Mouse (Mus musculus) hindbrain, embryonic 11.5 days (tissue): ENCODE data around the gene Gm20489. TPM values are rescaled to one million over a fixed set of nuclear protein-coding genes. Genes with fewer than 3 reads are reported as not detected.

Experiments
- ATAC-seq: fragments of 200-750 bp; cut with Nextera tagmentation; 2 replicates; pipeline ENCODE4 v1.8.0; 2017; ENCODE audit warnings: mild to moderate bottlenecking, moderate TSS enrichment, moderate library complexity; ENCODE audit not compliant: low FRiP score
- DNase-seq: peaks from one replicate; pipeline ENCODE4 v3.0.0-alpha.2; 2015; ENCODE audit warnings: low spot score
- H3K27ac ChIP-seq: fragments of 300-500 bp; sonication (generic); 2 replicates; pipeline ENCODE4 v1.5.1; 2014; ENCODE audit warnings: mild to moderate bottlenecking, low read depth, low read length
- H3K27me3 ChIP-seq: fragments of 300-500 bp; sonication (generic); 2 replicates; pipeline ENCODE4 v1.6.1; 2014; ENCODE audit warnings: mild to moderate bottlenecking, low read length, moderate library complexity, mixed read lengths; ENCODE audit not compliant: control insufficient read depth, insufficient read depth
- H3K36me3 ChIP-seq: fragments of 300-500 bp; sonication (generic); 2 replicates; pipeline ENCODE4 v1.6.1; 2014; ENCODE audit warnings: mild to moderate bottlenecking, low read length, moderate library complexity, mixed read lengths; ENCODE audit not compliant: control insufficient read depth, insufficient read depth
- H3K4me1 ChIP-seq: fragments of 300-500 bp; sonication (generic); replicated peaks from 2 replicates; pipeline ENCODE4 v1.6.1; 2014; ENCODE audit warnings: low read length, mixed read lengths; ENCODE audit not compliant: control insufficient read depth, insufficient read depth
- H3K4me2 ChIP-seq: fragments of 300-500 bp; sonication (generic); replicated peaks from 2 replicates; pipeline ENCODE4 v1.6.1; 2014; ENCODE audit warnings: mild to moderate bottlenecking, low read depth, low read length
- H3K4me3 ChIP-seq: fragments of 300-500 bp; sonication (generic); 2 replicates; pipeline ENCODE4 v1.5.1; 2014; ENCODE audit warnings: low read depth, low read length
- H3K9ac ChIP-seq: fragments of 300-500 bp; sonication (generic); 2 replicates; pipeline ENCODE4 v1.6.1; 2014; ENCODE audit warnings: low read depth, low read length
- H3K9me3 ChIP-seq: fragments of 300-500 bp; sonication (generic); 2 replicates; pipeline ENCODE4 v1.6.1; 2016; ENCODE audit warnings: low read length; ENCODE audit not compliant: control insufficient read depth
- WGBS: fragments of 180-500 bp; shearing (Covaris S2); extraction: QIAGEN DNeasy Blood & Tissue Kit; methylation state at CpG from one replicate; pipeline ENCODE4 v1.1.7; 2014; 5-methylcytosine and 5-hydroxymethylcytosine counted together
- polyA plus RNA-seq: library from polyadenylated mRNA; unstranded; fragments of >200 nt; fragmentation: Nextera tagmentation; extraction: Ambion mirVana; gene quantifications from 2 replicates; pipeline ENCODE4 v1.2.1, GENCODE M21; 2014

Gm20489 gene
- polyA plus RNA-seq, 1 experiment from 2014 or later = not detected

DNA sequence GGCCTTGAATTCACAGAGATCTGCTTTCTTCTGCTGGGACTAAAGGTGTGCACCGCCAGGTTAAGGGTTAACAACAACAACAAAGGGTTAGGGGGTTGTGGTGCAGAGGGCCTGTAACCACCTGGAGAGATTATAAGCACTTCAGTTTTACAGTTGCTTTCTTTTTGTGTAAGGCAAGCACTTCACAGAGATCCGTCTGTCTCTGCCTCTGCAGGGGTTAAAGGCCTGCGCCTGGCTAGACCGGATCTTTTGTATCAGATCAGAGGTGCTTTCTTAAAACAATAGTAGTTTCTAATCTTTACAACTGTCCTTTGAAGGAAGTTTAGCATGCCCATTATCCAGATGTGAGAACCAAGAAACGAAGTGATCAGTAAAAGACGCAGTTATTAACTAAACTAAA lies 4.6 kb upstream of the Gm20489 start:
- 0 out of 2 replicates have a peak, but pooled peaks have one; percentile 4 for ATAC-seq
- no peak overlapping the region for H3K27ac ChIP-seq
- H3K27me3 ChIP-seq = no peaks in the 10 kb centered on the region
- peak overlapping the region; percentile 51 for H3K4me3 ChIP-seq
- H3K4me1 ChIP-seq = no peaks in the 10 kb centered on the region
- WGBS = 17% methylated on average over 6 of the region's 6 CpGs
- H3K9ac ChIP-seq = 0 out of 2 replicates have a peak overlapping the region, but pooled peaks have one; percentile 5
- H3K36me3 ChIP-seq = no peaks in the 10 kb centered on the region
- H3K4me2 ChIP-seq = peak overlapping the region; percentile 6; the same call in 1 of the 2 replicates
- H3K9me3 ChIP-seq = no peaks in the 10 kb centered on the region
- DNase-seq = no peak

GRCm38 (mm10) chrX:101268025-101268754 lies 633 bp downstream of the Gm20489 start, which contains the start of gene Il2rg:
Gene Il2rg, minus strand, starts transcription at chrX:101268255.
- Histone ChIP-seq H3K4me3 (no peak within 1 kb of the TSS), H3K27me3 (no peaks in the 10 kb centered on the region), H3K4me2 (no peak within 1 kb of the TSS), H3K4me1 (no peaks in the 10 kb centered on the region), H3K27ac (no peak within 1 kb of the TSS), H3K9me3 (no peaks in the 10 kb centered on the region), H3K36me3 (no peaks in the 10 kb centered on the region), H3K9ac (no peak within 1 kb of the TSS)
- 76% methylated on average over 5 of the region's 5 CpGs for WGBS
- ATAC-seq = no peak
- DNase-seq = no peak

- Histone ChIP-seq H3K9ac (no peak overlapping the region), H3K9me3 (no peaks in the 10 kb centered on the region), H3K4me3 (no peak overlapping the region), H3K36me3 (no peaks in the 10 kb centered on the region), H3K4me1 (no peaks in the 10 kb centered on the region), H3K27ac (no peak overlapping the region), H3K4me2 (no peak overlapping the region), H3K27me3 (no peaks in the 10 kb centered on the region)
- DNase-seq (no peak), ATAC-seq (no peak)
- 89% methylated on average over 6 of the region's 6 CpGs for WGBS
Measured at GRCm38 (mm10) chrX:101266631-101267030, 2.2 kb downstream of the Gm20489 start.

DNA sequence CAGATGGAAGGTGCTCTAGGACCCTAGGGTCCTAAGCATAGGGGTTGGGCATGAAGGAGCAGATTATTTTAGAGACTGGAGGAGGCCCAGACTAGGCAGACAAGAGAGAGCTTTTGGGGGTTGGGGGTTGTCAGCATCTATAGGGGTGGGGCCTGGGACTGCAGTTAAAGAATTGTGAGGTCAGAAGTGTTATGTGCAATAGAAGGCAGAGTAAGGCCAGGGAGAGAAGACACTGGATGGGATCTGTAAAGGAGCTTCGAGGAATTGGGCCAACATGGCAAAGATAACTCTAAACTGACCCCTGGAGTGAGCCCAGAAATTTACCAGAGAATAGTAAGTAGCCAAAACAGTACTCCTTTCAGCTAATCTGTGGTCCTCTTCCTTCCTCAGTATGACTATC lies 4.9 kb downstream of the Gm20489 start, which contains the start of gene Gm614:
Gene Gm614 (minus strand): TSS at position 101 of the 400 bp plus-strand sequence.
- Histone ChIP-seq H3K4me1 (no peaks in the 10 kb centered on the region; the same call in 1 of the 2 replicates), H3K9me3 (no peaks in the 10 kb centered on the region), H3K27me3 (no peaks in the 10 kb centered on the region), H3K27ac (no peak within 1 kb of the TSS), H3K36me3 (no peaks in the 10 kb centered on the region), H3K9ac (no peak within 1 kb of the TSS), H3K4me3 (no peak within 1 kb of the TSS), H3K4me2 (no peak within 1 kb of the TSS)
- 93% methylated on average over 1 of the region's 1 CpGs for WGBS
- no peak for ATAC-seq
- DNase-seq = no peak

GRCm38 (mm10) chrX:101260441-101261325 lies 8.1 kb downstream of the Gm20489 start:
- ATAC-seq (peak; percentile 85), DNase-seq (peak; percentile 58)
- Histone ChIP-seq H3K4me2 (no peak overlapping the region), H3K27ac (peak overlapping the region; percentile 81), H3K9ac (no peak overlapping the region), H3K9me3 (no peaks in the 10 kb centered on the region), H3K4me3 (no peak overlapping the region), H3K27me3 (no peaks in the 10 kb centered on the region), H3K4me1 (no peaks in the 10 kb centered on the region; the same call in 1 of the 2 replicates), H3K36me3 (no peaks in the 10 kb centered on the region)
- WGBS = 17% methylated on average over 8 of the region's 13 CpGs

- Histone ChIP-seq H3K36me3 (no peaks in the 10 kb centered on the region), H3K27ac (no peak overlapping the region), H3K4me2 (no peak overlapping the region), H3K4me1 (no peaks in the 10 kb centered on the region; the same call in 1 of the 2 replicates), H3K27me3 (no peaks in the 10 kb centered on the region), H3K9ac (no peak overlapping the region), H3K4me3 (no peak overlapping the region), H3K9me3 (no peaks in the 10 kb centered on the region)
- peak; percentile 9 for DNase-seq
- no peak for ATAC-seq
- 86% methylated on average over 13 of the region's 13 CpGs for WGBS
Measured at GRCm38 (mm10) chrX:101256603-101257002, 12.2 kb downstream of the Gm20489 start.

DNA sequence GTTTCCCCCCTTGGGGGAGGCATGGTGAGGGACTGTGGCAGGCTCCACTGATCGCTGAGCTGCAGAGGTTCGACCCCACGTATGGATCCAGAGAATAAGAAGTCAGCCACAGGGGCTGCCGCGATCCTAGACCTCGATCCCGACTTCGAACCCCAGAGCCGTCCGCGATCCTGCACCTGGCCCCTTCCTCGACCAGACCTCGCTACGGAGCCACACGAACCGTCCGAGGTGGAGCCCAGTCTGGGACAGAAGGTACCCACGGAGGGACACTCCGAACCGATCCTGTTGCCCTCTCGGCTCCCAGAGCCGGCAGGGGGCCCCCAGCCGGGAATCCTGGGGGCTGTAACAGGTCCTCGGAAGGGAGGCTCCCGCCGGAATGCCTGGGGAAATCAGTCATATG lies 14.1 kb downstream of the Gm20489 start:
- WGBS = 12% methylated on average over 25 of the region's 26 CpGs
- peak overlapping the region; percentile 53 for H3K9ac ChIP-seq
- H3K9me3 ChIP-seq = no peaks in the 10 kb centered on the region
- no peak overlapping the region for H3K27ac ChIP-seq
- peak overlapping the region; percentile 45 for H3K4me3 ChIP-seq
- H3K36me3 ChIP-seq = no peaks in the 10 kb centered on the region
- no peaks in the 10 kb centered on the region for H3K4me1 ChIP-seq
- ATAC-seq (peak; percentile 42; the same call in 1 of the 2 replicates), DNase-seq (peak; percentile 22)
- H3K4me2 ChIP-seq = peak overlapping the region; percentile 67
- H3K27me3 ChIP-seq = no peaks in the 10 kb centered on the region

- DNase-seq (peak; percentile 86), ATAC-seq (peak; percentile 83)
- Histone ChIP-seq H3K27me3 (no peaks in the 10 kb centered on the region), H3K4me2 (peak within 1 kb of the TSS; percentile 67), H3K9me3 (no peaks in the 10 kb centered on the region), H3K36me3 (no peaks in the 10 kb centered on the region), H3K4me3 (peak within 1 kb of the TSS; percentile 45), H3K9ac (peak within 1 kb of the TSS; percentile 53), H3K27ac (no peak within 1 kb of the TSS), H3K4me1 (no peaks in the 10 kb centered on the region)
- WGBS = 17% methylated on average over 46 of the region's 47 CpGs
Measured at GRCm38 (mm10) chrX:101253952-101254729, 14.7 kb downstream of the Gm20489 start, which contains the start of gene Foxo4. Gene Foxo4, plus strand, starts transcription at chrX:101254528.
